Mouse (Mus musculus) embryonic fibroblast, embryonic 13.5 days (primary cell): Measurements from ENCODE around the gene Xntrpc.

Experiments
- CTCF ChIP-seq: IDR thresholded peaks from 2 replicates; pipeline ENCODE4 v1.5.1; 2011; ENCODE audit warnings: mild to moderate bottlenecking, control low read depth, low read length, moderate library complexity, borderline replicate concordance; ENCODE audit not compliant: insufficient read depth
- POLR2A ChIP-seq: IDR thresholded peaks from 2 replicates; pipeline ENCODE4 v1.6.1; 2011; ENCODE audit warnings: low read depth, mild to moderate bottlenecking, control low read depth, low read length, moderate library complexity

DNA sequence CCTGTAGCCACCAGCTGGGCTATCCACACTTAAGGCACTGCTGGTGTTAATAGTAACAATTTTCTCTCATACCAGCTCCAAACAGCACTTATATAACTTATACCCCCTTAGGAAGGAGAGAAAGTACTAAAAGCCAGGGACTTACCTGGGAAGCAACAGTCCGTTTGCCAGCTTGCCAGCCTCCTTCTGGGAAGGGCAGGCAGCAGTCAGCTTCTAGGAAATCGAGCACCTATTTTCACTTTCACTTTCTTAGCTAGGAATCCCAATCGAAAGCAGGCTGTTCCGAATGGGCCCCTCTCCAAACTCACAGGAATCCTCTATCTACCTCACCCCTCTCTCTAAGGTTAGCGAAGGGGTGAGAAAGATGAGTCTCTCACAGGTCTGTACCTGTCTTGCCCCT lies 48.1 kb upstream of the Xntrpc start:
- TF ChIP-seq POLR2A (no peak), CTCF (no peak)
